Mouse (Mus musculus) lung, embryonic 14.5 days (tissue): ENCODE data around the gene Prss48. TPM values are rescaled to one million over a fixed set of nuclear protein-coding genes. Genes with fewer than 3 reads are reported as not detected.
"Not testable (repeated sequence)": the region's sequence is repeated elsewhere in the genome, so short reads cannot be mapped to it uniquely, and the experiment has no call there.

Experiments used
- ATAC-seq: fragments of 200-750 bp; cut with Nextera tagmentation; 2 replicates; pipeline ENCODE4 v1.8.0; 2017; ENCODE audit warnings: mild to moderate bottlenecking, moderate TSS enrichment, moderate library complexity; ENCODE audit not compliant: insufficient read depth
- DNase-seq: peaks from one replicate; pipeline ENCODE4 v3.0.0-alpha.2; 2015
- H3K27ac ChIP-seq: fragments of 300-500 bp; sonication (generic); 2 replicates; pipeline ENCODE4 v1.5.1; 2014; ENCODE audit warnings: low read depth, mild to moderate bottlenecking, moderate library complexity
- H3K27me3 ChIP-seq: fragments of 300-500 bp; sonication (generic); 2 replicates; pipeline ENCODE4 v1.6.1; 2014; ENCODE audit warnings: low read length, control low read depth; ENCODE audit not compliant: insufficient read depth
- H3K36me3 ChIP-seq: fragments of 300-500 bp; sonication (generic); 2 replicates; pipeline ENCODE4 v1.6.1; 2014; ENCODE audit warnings: control low read depth; ENCODE audit not compliant: insufficient read depth
- H3K4me1 ChIP-seq: fragments of 300-500 bp; sonication (generic); 2 replicates; pipeline ENCODE4 v1.6.1; 2014; ENCODE audit warnings: antibody characterized with exemption, control low read depth; ENCODE audit not compliant: insufficient read depth
- H3K4me2 ChIP-seq: fragments of 300-500 bp; sonication (generic); 2 replicates; pipeline ENCODE4 v1.6.1; 2014; ENCODE audit warnings: mild to moderate bottlenecking
- H3K4me3 ChIP-seq: fragments of 300-500 bp; sonication (generic); 2 replicates; pipeline ENCODE4 v1.5.1; 2014; ENCODE audit warnings: low read depth, low read length
- H3K9ac ChIP-seq: fragments of 300-500 bp; sonication (generic); 2 replicates; pipeline ENCODE4 v1.6.1; 2014
- H3K9me3 ChIP-seq: fragments of 300-500 bp; sonication (generic); 2 replicates; pipeline ENCODE4 v1.6.1; 2016; ENCODE audit warnings: low read depth, low read length, control low read depth
- CTCF ChIP-seq: IDR thresholded peaks from 2 replicates; pipeline ENCODE4 v1.5.1; 2016; ENCODE audit warnings: antibody characterized with exemption, low read depth
- WGBS: fragments of 180-500 bp; shearing (Covaris S2); extraction: QIAGEN DNeasy Blood & Tissue Kit; methylation state at CpG from one replicate; pipeline ENCODE4 v1.1.7; 2014; 5-methylcytosine and 5-hydroxymethylcytosine counted together
- polyA plus RNA-seq: library from polyadenylated mRNA; unstranded; fragments of >200 nt; fragmentation: Nextera tagmentation; extraction: Ambion mirVana; gene quantifications from 2 replicates; pipeline ENCODE4 v1.2.1, GENCODE M21; 2014

The Prss48 gene
- polyA plus RNA-seq, 1 experiment from 2014 or later, result 0.46 TPM

DNA sequence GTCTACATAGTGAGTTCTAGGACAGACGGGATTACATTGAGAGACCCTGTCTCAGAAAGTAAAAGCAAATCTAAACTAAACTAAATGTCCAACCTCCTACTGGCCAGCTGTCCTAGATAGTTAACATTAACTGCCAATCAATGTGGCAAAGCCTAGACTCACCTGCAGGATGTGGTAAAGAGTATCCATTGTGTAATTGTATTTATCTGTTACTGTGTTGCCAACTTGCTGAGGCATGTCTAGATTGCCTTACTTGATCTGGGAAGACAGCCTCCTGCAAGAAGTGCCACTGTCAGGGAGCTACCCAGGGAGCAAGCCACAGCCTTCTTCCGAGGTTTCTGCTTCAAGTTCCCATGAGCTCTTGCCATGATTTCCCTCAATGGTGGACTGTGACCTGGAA is 15.1 kb downstream of the Prss48 start:
- Histone ChIP-seq H3K27ac (no peak overlapping the region), H3K4me1 (no peaks in the 10 kb centered on the region), H3K9me3 (no peaks in the 10 kb centered on the region), H3K27me3 (no peaks in the 10 kb centered on the region), H3K4me3 (no peak overlapping the region), H3K9ac (no peak overlapping the region), H3K4me2 (no peak overlapping the region), H3K36me3 (no peaks in the 10 kb centered on the region)
- no peak for TF ChIP-seq CTCF
- WGBS, result 73% methylated on average over 2 of the region's 2 CpGs
- DNase-seq (no peak), ATAC-seq (no peak)

GRCm38 (mm10) chr3:85984537-85984936 is 17.8 kb downstream of the Prss48 start:
- Histone ChIP-seq H3K9me3 (no peaks in the 10 kb centered on the region), H3K36me3 (no peaks in the 10 kb centered on the region), H3K9ac (no peak overlapping the region), H3K4me2 (no peak overlapping the region), H3K27ac (no peak overlapping the region), H3K4me3 (no peak overlapping the region), H3K4me1 (no peaks in the 10 kb centered on the region), H3K27me3 (no peaks in the 10 kb centered on the region)
- DNase-seq (no peak), ATAC-seq (no peak)
- WGBS, result 93% methylated on average over 6 of the region's 6 CpGs
- TF ChIP-seq CTCF, result no peak

DNA sequence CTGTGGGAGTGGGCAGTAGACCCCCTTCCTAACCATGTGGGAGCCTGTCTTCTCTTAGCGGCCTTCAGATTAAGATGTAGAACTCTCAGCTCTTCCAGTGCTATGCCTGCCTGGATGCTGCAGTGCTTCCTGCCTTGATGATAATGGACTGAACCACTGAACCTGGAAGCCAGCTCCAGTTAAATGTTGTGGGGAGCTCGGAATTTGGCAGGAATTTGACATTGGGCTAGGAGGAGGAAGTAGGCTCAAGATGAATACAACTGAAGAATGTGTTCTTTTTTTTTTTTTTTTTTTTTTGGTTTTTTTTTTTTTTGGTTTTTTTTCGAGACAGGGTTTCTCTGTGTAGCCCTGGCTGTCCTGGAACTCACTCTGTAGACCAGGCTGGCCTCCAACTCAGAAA is 20.5 kb downstream of the Prss48 start:
- not testable (repeated sequence) for H3K4me3 ChIP-seq, DNase-seq, H3K36me3 ChIP-seq, H3K9me3 ChIP-seq, H3K27me3 ChIP-seq, ATAC-seq, H3K27ac ChIP-seq, H3K4me2 ChIP-seq, H3K9ac ChIP-seq, H3K4me1 ChIP-seq
- 82% methylated on average over 3 of the region's 3 CpGs for WGBS

- Histone ChIP-seq H3K4me3 (no peak overlapping the region), H3K4me1 (0 out of 2 replicates have a peak, but pooled peaks cover 3% of the 10 kb centered on the region), H3K9ac (no peak overlapping the region), H3K27ac (no peak overlapping the region), H3K36me3 (no peaks in the 10 kb centered on the region), H3K27me3 (no peaks in the 10 kb centered on the region), H3K4me2 (no peak overlapping the region), H3K9me3 (no peaks in the 10 kb centered on the region)
- no peak for ATAC-seq
- TF ChIP-seq CTCF, result no peak
- WGBS, result 88% methylated on average over 4 of the region's 4 CpGs
- no peak for DNase-seq
Observed at GRCm38 (mm10) chr3:85980036-85980435, 22.3 kb downstream of the Prss48 start.

DNA sequence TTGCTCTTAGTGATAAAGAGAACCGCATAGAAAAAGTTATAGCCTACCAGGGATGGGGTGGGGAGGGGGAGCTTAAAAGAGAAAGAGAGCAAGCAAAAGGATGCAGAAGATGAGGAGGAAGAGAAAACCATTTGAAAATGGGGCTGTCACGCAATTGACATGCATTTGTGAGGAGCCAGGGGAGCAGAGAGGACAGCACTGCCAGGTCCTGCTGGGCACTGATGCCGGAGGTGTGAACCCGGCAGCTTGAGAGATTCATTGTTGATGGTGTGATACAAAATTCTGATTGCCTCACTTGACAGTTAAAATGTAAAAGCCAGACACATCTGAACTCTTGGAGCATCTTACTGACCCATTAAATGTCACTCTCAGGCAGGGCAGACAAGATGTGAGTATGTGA is 27.8 kb downstream of the Prss48 start:
- no peak for DNase-seq
- H3K4me1 ChIP-seq, result peaks cover 9% of the 10 kb centered on the region; the same call in 1 of the 2 replicates
- 62% methylated on average over 4 of the region's 4 CpGs for WGBS

GRCm38 (mm10) chr3:85973376-85974140 is 28.7 kb downstream of the Prss48 start:
- no peaks in the 10 kb centered on the region for H3K27me3 ChIP-seq
- DNase-seq (no peak), ATAC-seq (no peak)
- H3K27ac ChIP-seq, result no peak overlapping the region
- no peak overlapping the region for H3K4me3 ChIP-seq
- peaks cover 9% of the 10 kb centered on the region; the same call in 1 of the 2 replicates for H3K4me1 ChIP-seq
- 85% methylated on average over 10 of the region's 10 CpGs for WGBS
- H3K4me2 ChIP-seq, result peak overlapping the region; percentile 91
- no peaks in the 10 kb centered on the region for H3K36me3 ChIP-seq
- no peak overlapping the region for H3K9ac ChIP-seq
- TF ChIP-seq CTCF, result no peak
- no peaks in the 10 kb centered on the region for H3K9me3 ChIP-seq

More for the DNA sequence above, 27.8 kb downstream of the Prss48 start:
- Histone ChIP-seq H3K9ac (no peak overlapping the region), H3K4me3 (no peak overlapping the region), H3K27ac (no peak overlapping the region), H3K36me3 (no peaks in the 10 kb centered on the region), H3K27me3 (no peaks in the 10 kb centered on the region), H3K4me2 (no peak overlapping the region), H3K9me3 (no peaks in the 10 kb centered on the region)
- TF ChIP-seq CTCF, result no peak
- no peak for ATAC-seq

GRCm38 (mm10) chr3:85971599-85971975 is 30.7 kb downstream of the Prss48 start:
- Histone ChIP-seq H3K4me1 (peaks cover 9% of the 10 kb centered on the region; the same call in 1 of the 2 replicates), H3K27ac (peak overlapping the region; percentile 79), H3K9ac (peak overlapping the region; percentile 86), H3K4me2 (peak overlapping the region; percentile 91), H3K4me3 (peak overlapping the region; percentile 79), H3K9me3 (no peaks in the 10 kb centered on the region), H3K36me3 (no peaks in the 10 kb centered on the region), H3K27me3 (no peaks in the 10 kb centered on the region)
- ATAC-seq, result no peak
- no peak for TF ChIP-seq CTCF
- DNase-seq, result peak; percentile 39
- WGBS, result under 1% methylated on average over 13 of the region's 13 CpGs
